15 mouse cellular contexts compared by ENCODE assay signal in genomic region chr13:104763193-104763592, GRCm38 (mm10).
"Had no signal": no experiment of that assay in that cellular context is flagged by ENCODE, and none has a peak within 500 bp of the region (broad histone marks: within the 10 kb centered on the region; RNA-seq: fewer than 3 reads in every experiment).

No protein-coding gene starts in this region.

- H3K36me3 ChIP-seq: limb, embryonic 12.5 days; liver, embryonic 13.5 days; midbrain, embryonic 10.5 days; neural tube, embryonic 12.5 days had no signal

- H3K27me3 ChIP-seq: limb, embryonic 12.5 days; liver, embryonic 13.5 days; neural tube, embryonic 12.5 days had no signal

- H3K4me3 ChIP-seq: layer of hippocampus, adult 2 months; limb, embryonic 12.5 days; liver, embryonic 13.5 days; midbrain, embryonic 10.5 days; neural tube, embryonic 12.5 days had no signal

- ATAC-seq: liver, postnatal 0 days; lung, postnatal 0 days had no signal

- H3K27ac ChIP-seq: layer of hippocampus, adult 2 months; limb, embryonic 12.5 days; liver, embryonic 13.5 days; midbrain, embryonic 10.5 days; neural tube, embryonic 12.5 days; stomach, postnatal 0 days had no signal

- H3K4me1 ChIP-seq: limb, embryonic 12.5 days; liver, embryonic 13.5 days; midbrain, embryonic 10.5 days; neural tube, embryonic 12.5 days had no signal

- H3K9me3 ChIP-seq: limb, embryonic 12.5 days; liver, embryonic 13.5 days; midbrain, embryonic 10.5 days; neural tube, embryonic 12.5 days had no signal

- DNase-seq: kidney, adult 8-10 months; kidney, postnatal 10 days; kidney, postnatal 4 days; liver; liver, embryonic 13.5 days; liver, postnatal 0 days; lung, postnatal 4 days; midbrain, embryonic 14.5 days; right cerebral cortex, postnatal 4 days had no signal

- H3K4me2 ChIP-seq: limb, embryonic 12.5 days; liver, embryonic 13.5 days; neural tube, embryonic 12.5 days had no signal

- H3K9ac ChIP-seq: limb, embryonic 12.5 days; liver, embryonic 13.5 days; liver, postnatal 0 days; neural tube, embryonic 12.5 days had no signal
